Mouse (Mus musculus) neural tube, embryonic 12.5 days (tissue): ENCODE measurements at regions not wholly inside any gene's neighbourhood (a gene's known extent, or its start where the extent isn't known, plus 50 kb on each side); places are given as distances from the start of the nearest gene placed in this dataset.

Source experiments
- ATAC-seq: fragments of 200-750 bp; cut with Nextera tagmentation; 2 replicates; pipeline ENCODE4 v1.8.0; 2017; ENCODE audit warnings: low read depth, mild to moderate bottlenecking, moderate TSS enrichment, moderate library complexity; ENCODE audit not compliant: low FRiP score
- H3K27ac ChIP-seq: fragments of 300-500 bp; sonication (generic); 2 replicates; pipeline ENCODE4 v1.5.1; 2016
- H3K27me3 ChIP-seq: fragments of 300-500 bp; sonication (generic); replicated peaks from 2 replicates; pipeline ENCODE4 v1.6.1; 2016; ENCODE audit warnings: mild to moderate bottlenecking
- H3K36me3 ChIP-seq: fragments of 300-500 bp; sonication (generic); 2 replicates; pipeline ENCODE4 v1.6.1; 2016; ENCODE audit warnings: mild to moderate bottlenecking
- H3K4me1 ChIP-seq: fragments of 300-500 bp; sonication (generic); 2 replicates; pipeline ENCODE4 v1.6.1; 2016
- H3K4me2 ChIP-seq: fragments of 300-500 bp; sonication (generic); replicated peaks from 2 replicates; pipeline ENCODE4 v1.6.1; 2016; ENCODE audit warnings: mild to moderate bottlenecking
- H3K4me3 ChIP-seq: fragments of 300-500 bp; sonication (generic); 2 replicates; pipeline ENCODE4 v1.5.1; 2016
- H3K9ac ChIP-seq: fragments of 300-500 bp; sonication (generic); 2 replicates; pipeline ENCODE4 v1.6.1; 2016; ENCODE audit warnings: mild to moderate bottlenecking
- H3K9me3 ChIP-seq: fragments of 300-500 bp; sonication (generic); 2 replicates; pipeline ENCODE4 v1.6.1; 2016; ENCODE audit warnings: mild to moderate bottlenecking
- WGBS: fragments of 180-500 bp; shearing (Covaris S2); methylation state at CpG from one replicate; pipeline ENCODE4 v1.1.7; 2016; 5-methylcytosine and 5-hydroxymethylcytosine counted together

DNA sequence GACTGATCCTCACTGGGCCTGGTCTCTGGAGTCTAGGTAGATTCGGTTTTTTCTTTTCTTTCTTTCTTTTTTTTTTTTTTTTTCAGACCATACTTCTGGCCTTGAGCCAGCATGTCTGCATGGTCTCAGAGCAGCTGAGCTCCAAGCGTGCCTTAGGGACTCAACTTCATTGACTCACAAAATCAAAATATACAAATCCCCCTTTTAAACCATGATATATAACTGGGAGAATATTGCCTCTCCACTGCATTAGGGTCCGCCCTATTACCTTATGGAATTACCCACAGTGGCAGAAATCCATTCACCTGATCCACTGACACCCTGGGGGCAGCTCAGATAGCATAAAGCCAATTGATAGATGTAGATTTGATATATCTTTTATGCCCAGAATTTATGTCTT, 385.5 kb upstream of the Clint1 start:
- Histone ChIP-seq H3K4me1 (no peaks in the 10 kb centered on the region), H3K4me3 (no peak overlapping the region), H3K27ac (no peak overlapping the region), H3K9ac (no peak overlapping the region), H3K27me3 (no peaks in the 10 kb centered on the region), H3K4me2 (no peak overlapping the region), H3K36me3 (no peaks in the 10 kb centered on the region), H3K9me3 (no peaks in the 10 kb centered on the region)
- WGBS, result 56% methylated on average over 3 of the region's 3 CpGs
- ATAC-seq, result 0 out of 2 replicates have a peak, but pooled peaks have one; percentile 53

GRCm38 (mm10) chr11:45472171-45472570, 379.7 kb upstream of the Clint1 start:
- H3K27me3 ChIP-seq, result no peaks in the 10 kb centered on the region
- WGBS, result 73% methylated on average over 5 of the region's 5 CpGs
- H3K4me1 ChIP-seq, result no peaks in the 10 kb centered on the region
- no peaks in the 10 kb centered on the region for H3K9me3 ChIP-seq
- H3K4me2 ChIP-seq, result no peak overlapping the region
- no peak overlapping the region for H3K9ac ChIP-seq
- no peak for ATAC-seq
- no peak overlapping the region for H3K27ac ChIP-seq
- no peak overlapping the region for H3K4me3 ChIP-seq
- H3K36me3 ChIP-seq, result no peaks in the 10 kb centered on the region

DNA sequence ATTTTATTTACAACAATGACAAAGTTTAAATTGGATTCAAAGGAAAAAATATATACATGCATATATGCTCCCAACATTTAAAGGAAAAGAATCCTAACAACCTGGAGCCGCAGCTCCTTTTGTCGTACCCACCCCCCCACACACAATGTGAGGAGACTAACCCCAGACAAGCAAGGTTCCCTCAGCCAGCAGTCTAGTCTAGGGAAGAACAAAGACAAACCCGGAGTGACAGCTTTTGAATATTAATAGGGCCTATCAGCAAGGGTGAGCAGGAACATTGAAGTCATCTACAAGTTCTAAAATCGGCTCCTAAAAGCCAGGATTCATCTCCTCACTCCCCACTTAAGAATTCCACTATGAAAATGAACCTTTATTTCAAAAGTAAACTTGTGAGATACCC, 374.9 kb upstream of the Clint1 start:
- H3K27me3 ChIP-seq, result no peaks in the 10 kb centered on the region
- H3K9ac ChIP-seq, result no peak overlapping the region
- ATAC-seq, result no peak
- no peak overlapping the region for H3K4me2 ChIP-seq
- H3K4me1 ChIP-seq, result no peaks in the 10 kb centered on the region
- 63% methylated on average over 4 of the region's 4 CpGs for WGBS
- H3K27ac ChIP-seq, result no peak overlapping the region
- H3K9me3 ChIP-seq, result no peaks in the 10 kb centered on the region
- no peak overlapping the region for H3K4me3 ChIP-seq
- no peaks in the 10 kb centered on the region for H3K36me3 ChIP-seq

- Histone ChIP-seq H3K4me3 (no peak overlapping the region), H3K27me3 (no peaks in the 10 kb centered on the region), H3K4me2 (no peak overlapping the region), H3K4me1 (peaks cover 3% of the 10 kb centered on the region; the same call in 1 of the 2 replicates), H3K9me3 (no peaks in the 10 kb centered on the region), H3K9ac (no peak overlapping the region), H3K27ac (no peak overlapping the region), H3K36me3 (no peaks in the 10 kb centered on the region)
- WGBS, result 68% methylated on average over 4 of the region's 4 CpGs
- ATAC-seq, result no peak
These were observed 365.9 kb upstream of the Clint1 start for GRCm38 (mm10) chr11:45485950-45486349.

- peak; percentile 84 for ATAC-seq
- Histone ChIP-seq H3K27ac (peak overlapping the region; percentile 32; the same call in 1 of the 2 replicates), H3K4me3 (no peak overlapping the region), H3K4me2 (no peak overlapping the region; the same call in 1 of the 2 replicates), H3K9ac (no peak overlapping the region), H3K36me3 (no peaks in the 10 kb centered on the region), H3K9me3 (no peaks in the 10 kb centered on the region), H3K4me1 (peaks cover 8% of the 10 kb centered on the region), H3K27me3 (no peaks in the 10 kb centered on the region)
- 43% methylated on average over 19 of the region's 20 CpGs for WGBS
These were observed 360.6 kb upstream of the Clint1 start for GRCm38 (mm10) chr11:45491021-45491967.

- no peak for ATAC-seq
- no peaks in the 10 kb centered on the region for H3K36me3 ChIP-seq
- 83% methylated on average over 1 of the region's 1 CpGs for WGBS
- peaks cover 8% of the 10 kb centered on the region for H3K4me1 ChIP-seq
- no peak overlapping the region for H3K4me2 ChIP-seq
- H3K9ac ChIP-seq, result no peak overlapping the region
- H3K27me3 ChIP-seq, result no peaks in the 10 kb centered on the region
- H3K4me3 ChIP-seq, result no peak overlapping the region
- H3K27ac ChIP-seq, result no peak overlapping the region
- no peaks in the 10 kb centered on the region for H3K9me3 ChIP-seq
These were observed 356.6 kb upstream of the Clint1 start for GRCm38 (mm10) chr11:45495246-45495645.

- no peaks in the 10 kb centered on the region for H3K4me1 ChIP-seq
- H3K36me3 ChIP-seq, result no peaks in the 10 kb centered on the region
- ATAC-seq, result no peak
- no peak overlapping the region for H3K27ac ChIP-seq
- WGBS, result 43% methylated on average over 4 of the region's 4 CpGs
- no peak overlapping the region for H3K4me2 ChIP-seq
- no peak overlapping the region for H3K9ac ChIP-seq
- no peaks in the 10 kb centered on the region for H3K27me3 ChIP-seq
- H3K4me3 ChIP-seq, result no peak overlapping the region
- 0 out of 2 replicates have a peak, but pooled peaks cover 5% of the 10 kb centered on the region for H3K9me3 ChIP-seq
These were observed 343.3 kb upstream of the Clint1 start for GRCm38 (mm10) chr11:45508566-45508965.

DNA sequence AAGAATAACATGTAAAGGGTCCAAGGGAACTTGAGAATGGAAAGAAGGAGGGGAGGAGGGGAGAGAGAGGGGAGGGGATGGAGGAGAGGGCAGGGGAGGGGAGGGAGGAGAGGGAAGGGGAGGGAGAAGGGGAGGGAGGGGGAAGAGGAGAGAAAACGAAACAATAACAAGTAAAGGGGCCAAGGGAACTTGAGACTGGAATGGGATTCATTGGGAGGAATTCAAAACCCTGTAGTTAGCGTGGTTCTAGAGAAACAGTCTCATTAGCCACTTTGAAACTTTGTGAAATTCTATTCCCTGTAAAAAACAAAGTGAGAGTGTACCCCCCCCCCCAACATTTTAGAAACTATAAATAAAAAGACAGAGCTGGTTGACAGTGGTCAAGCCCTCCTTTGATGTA, 342.6 kb upstream of the Clint1 start:
- H3K27me3 ChIP-seq, result no peaks in the 10 kb centered on the region
- peaks cover 2% of the 10 kb centered on the region; the same call in 1 of the 2 replicates for H3K4me1 ChIP-seq
- no peak overlapping the region for H3K4me3 ChIP-seq
- 0 out of 2 replicates have a peak, but pooled peaks cover 5% of the 10 kb centered on the region for H3K9me3 ChIP-seq
- WGBS, result 42% methylated on average over 2 of the region's 2 CpGs
- H3K9ac ChIP-seq, result no peak overlapping the region
- no peak overlapping the region for H3K27ac ChIP-seq
- no peak for ATAC-seq
- no peaks in the 10 kb centered on the region for H3K36me3 ChIP-seq
- H3K4me2 ChIP-seq, result no peak overlapping the region

GRCm38 (mm10) chr11:45514415-45515271, 337.2 kb upstream of the Clint1 start:
- Histone ChIP-seq H3K4me2 (no peak overlapping the region), H3K9ac (no peak overlapping the region), H3K27ac (no peak overlapping the region; the same call in 1 of the 2 replicates), H3K27me3 (no peaks in the 10 kb centered on the region), H3K4me1 (peaks cover 6% of the 10 kb centered on the region; the same call in 1 of the 2 replicates), H3K9me3 (0 out of 2 replicates have a peak, but pooled peaks cover 5% of the 10 kb centered on the region), H3K36me3 (no peaks in the 10 kb centered on the region), H3K4me3 (no peak overlapping the region)
- WGBS, result 49% methylated on average over 10 of the region's 10 CpGs
- ATAC-seq, result no peak

DNA sequence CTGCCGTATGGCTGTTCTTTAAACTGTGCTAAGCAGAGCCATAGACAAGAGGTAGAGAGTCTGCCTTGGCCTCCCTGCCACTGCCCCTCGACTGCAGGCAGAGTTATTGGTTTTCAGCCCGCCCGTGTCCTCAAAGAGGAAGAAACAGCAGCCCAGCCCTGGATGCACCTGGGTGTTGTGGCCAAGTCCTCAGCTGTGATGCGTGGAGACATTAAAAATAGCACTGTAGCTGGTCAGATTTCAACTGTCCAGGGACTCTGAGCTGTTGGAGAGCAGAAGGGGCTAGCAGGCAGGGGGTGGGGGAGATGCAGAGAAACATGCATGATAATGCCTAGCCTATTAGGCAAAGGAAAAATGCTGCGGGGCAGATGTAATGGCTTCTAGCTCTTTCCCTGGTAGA, 327.1 kb upstream of the Clint1 start:
- Histone ChIP-seq H3K4me1 (0 out of 2 replicates have a peak, but pooled peaks cover 8% of the 10 kb centered on the region), H3K9me3 (no peaks in the 10 kb centered on the region), H3K4me2 (no peak overlapping the region), H3K27ac (peak overlapping the region; percentile 32; the same call in 1 of the 2 replicates), H3K9ac (no peak overlapping the region), H3K36me3 (no peaks in the 10 kb centered on the region), H3K27me3 (no peaks in the 10 kb centered on the region), H3K4me3 (no peak overlapping the region)
- ATAC-seq, result peak; percentile 21; the same call in 1 of the 2 replicates
- 40% methylated on average over 6 of the region's 6 CpGs for WGBS

DNA sequence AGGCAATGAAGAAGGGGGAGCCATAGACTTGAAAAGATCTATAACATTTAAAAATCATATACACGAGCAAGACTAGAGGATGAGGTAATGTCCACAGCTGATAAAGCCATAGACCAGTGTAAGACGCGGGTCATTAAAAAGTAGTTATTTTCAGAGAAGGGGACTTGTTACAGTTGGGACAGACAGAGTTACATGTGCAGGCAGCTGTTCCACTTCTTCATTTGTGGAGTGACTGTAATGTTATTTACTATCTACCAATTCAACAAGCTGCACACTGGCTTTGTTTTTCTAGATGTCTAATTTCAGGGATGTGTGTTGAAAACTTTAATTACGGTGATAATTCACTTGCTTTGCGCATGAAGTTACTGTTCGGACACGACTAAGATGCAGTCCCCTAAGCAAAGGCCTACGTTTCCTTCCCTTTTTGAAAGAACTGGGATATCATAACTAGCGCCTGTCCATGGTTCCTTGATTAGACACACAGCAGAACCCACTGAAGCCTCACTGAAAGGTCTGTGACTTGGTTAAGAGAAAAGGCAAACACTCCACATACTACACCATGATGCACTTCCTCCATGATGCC, 320.7 kb upstream of the Clint1 start:
- H3K27ac ChIP-seq, result no peak overlapping the region
- H3K9me3 ChIP-seq, result no peaks in the 10 kb centered on the region
- no peaks in the 10 kb centered on the region for H3K4me1 ChIP-seq
- no peak overlapping the region for H3K9ac ChIP-seq
- H3K36me3 ChIP-seq, result no peaks in the 10 kb centered on the region
- no peak for ATAC-seq
- H3K4me2 ChIP-seq, result no peak overlapping the region
- H3K4me3 ChIP-seq, result no peak overlapping the region
- H3K27me3 ChIP-seq, result no peaks in the 10 kb centered on the region
- 90% methylated on average over 9 of the region's 9 CpGs for WGBS
